Mouse (Mus musculus) forebrain, embryonic 15.5 days (tissue): ENCODE measurements around the gene Map3k4. TPM values are rescaled to one million over a fixed set of nuclear protein-coding genes. Genes with fewer than 3 reads are reported as not detected.

Experiments
- ATAC-seq: fragments of 200-750 bp; cut with Nextera tagmentation; replicated peaks from 2 replicates; pipeline ENCODE4 v1.8.0; 2017; ENCODE audit warnings: mild to moderate bottlenecking, moderate TSS enrichment, moderate library complexity
- H3K27ac ChIP-seq: fragments of 300-500 bp; sonication (generic); replicated peaks from 2 replicates; pipeline ENCODE4 v1.5.1; 2015; ENCODE audit warnings: mild to moderate bottlenecking, inconsistent platforms
- H3K27me3 ChIP-seq: fragments of 300-500 bp; sonication (generic); 2 replicates; pipeline ENCODE4 v1.6.1; 2015; ENCODE audit warnings: inconsistent platforms
- H3K36me3 ChIP-seq: fragments of 300-500 bp; sonication (generic); 2 replicates; pipeline ENCODE4 v1.6.1; 2015; ENCODE audit warnings: mild to moderate bottlenecking, inconsistent platforms
- H3K4me1 ChIP-seq: fragments of 300-500 bp; sonication (generic); 2 replicates; pipeline ENCODE4 v1.6.1; 2015; ENCODE audit warnings: inconsistent platforms
- H3K4me2 ChIP-seq: fragments of 300-500 bp; sonication (generic); replicated peaks from 2 replicates; pipeline ENCODE4 v1.6.1; 2015; ENCODE audit warnings: mild to moderate bottlenecking, inconsistent platforms
- H3K4me3 ChIP-seq: fragments of 300-500 bp; sonication (generic); 2 replicates; pipeline ENCODE4 v1.5.1; 2015; ENCODE audit warnings: mild to moderate bottlenecking, inconsistent platforms
- H3K9ac ChIP-seq: fragments of 300-500 bp; sonication (generic); replicated peaks from 2 replicates; pipeline ENCODE4 v1.6.1; 2015; ENCODE audit warnings: mild to moderate bottlenecking, inconsistent platforms
- H3K9me3 ChIP-seq: fragments of 300-500 bp; sonication (generic); 2 replicates; pipeline ENCODE4 v1.6.1; 2016; ENCODE audit warnings: inconsistent platforms
- WGBS: fragments of 180-500 bp; shearing (Covaris S2); methylation state at CpG from one replicate; pipeline ENCODE4 v1.1.7; 2015; ENCODE audit warnings: mixed read lengths; 5-methylcytosine and 5-hydroxymethylcytosine counted together
- polyA plus RNA-seq: library from polyadenylated mRNA; unstranded; fragments of >200 nt; fragmentation: Nextera tagmentation; extraction: Ambion mirVana; gene quantifications from 2 replicates; pipeline ENCODE4 v1.2.1, GENCODE M21; 2015

Gene Map3k4
- polyA plus RNA-seq, 1 experiment from 2014 or later, result 47.3 TPM

DNA sequence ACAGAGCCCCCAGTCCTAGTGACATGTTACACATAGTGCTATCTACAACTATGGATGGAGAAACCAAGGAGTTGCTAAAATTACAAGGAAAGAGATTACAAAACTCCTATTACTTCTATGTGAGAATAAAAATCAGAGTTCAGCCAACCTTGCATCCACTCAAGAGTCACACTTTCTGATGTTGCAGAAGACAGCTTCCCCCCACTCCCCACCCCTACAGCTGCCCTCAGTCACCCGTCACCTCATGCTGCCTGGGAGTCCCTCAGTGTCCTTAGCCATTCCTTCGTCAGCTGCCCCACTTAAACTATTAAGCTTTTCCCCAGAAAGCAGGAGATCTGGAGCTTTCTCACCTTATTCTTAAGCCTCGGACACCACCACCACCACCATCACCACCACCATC lies 54.3 kb downstream of the Map3k4 start:
- peaks cover 25% of the 10 kb centered on the region for H3K4me1 ChIP-seq
- H3K4me3 ChIP-seq, result no peak overlapping the region
- WGBS, result 96% methylated on average over 3 of the region's 3 CpGs
- no peak overlapping the region for H3K27ac ChIP-seq
- H3K9ac ChIP-seq, result no peak overlapping the region
- no peak overlapping the region for H3K4me2 ChIP-seq
- no peaks in the 10 kb centered on the region for H3K27me3 ChIP-seq
- peaks cover 6% of the 10 kb centered on the region; the same call in 1 of the 2 replicates for H3K36me3 ChIP-seq
- ATAC-seq, result no peak
- H3K9me3 ChIP-seq, result no peaks in the 10 kb centered on the region

DNA sequence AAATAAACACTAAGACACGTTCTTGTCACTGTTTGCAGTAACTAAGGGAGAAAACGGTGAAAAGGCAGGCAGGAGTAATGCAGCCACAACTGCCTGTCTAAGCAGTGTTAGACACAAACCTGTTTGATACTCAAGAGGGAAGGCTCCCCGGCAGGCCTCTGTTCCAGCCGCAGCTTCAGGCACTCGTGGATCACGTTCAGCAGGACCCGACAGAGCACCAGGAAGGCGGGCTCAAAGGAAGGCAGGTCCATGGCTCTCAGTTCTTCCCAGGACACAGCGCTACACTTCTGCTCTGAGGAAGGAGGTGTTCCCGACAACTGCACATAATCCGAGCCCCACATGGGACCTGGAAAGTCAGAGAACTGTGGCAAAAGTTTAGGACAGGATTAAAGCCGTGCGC lies 54.8 kb downstream of the Map3k4 start:
- Histone ChIP-seq H3K9me3 (no peaks in the 10 kb centered on the region), H3K9ac (no peak overlapping the region), H3K27ac (no peak overlapping the region), H3K4me2 (no peak overlapping the region), H3K4me3 (no peak overlapping the region), H3K4me1 (peaks cover 25% of the 10 kb centered on the region), H3K36me3 (peaks cover 9% of the 10 kb centered on the region; the same call in 1 of the 2 replicates), H3K27me3 (no peaks in the 10 kb centered on the region)
- WGBS, result 89% methylated on average over 13 of the region's 13 CpGs
- no peak for ATAC-seq

DNA sequence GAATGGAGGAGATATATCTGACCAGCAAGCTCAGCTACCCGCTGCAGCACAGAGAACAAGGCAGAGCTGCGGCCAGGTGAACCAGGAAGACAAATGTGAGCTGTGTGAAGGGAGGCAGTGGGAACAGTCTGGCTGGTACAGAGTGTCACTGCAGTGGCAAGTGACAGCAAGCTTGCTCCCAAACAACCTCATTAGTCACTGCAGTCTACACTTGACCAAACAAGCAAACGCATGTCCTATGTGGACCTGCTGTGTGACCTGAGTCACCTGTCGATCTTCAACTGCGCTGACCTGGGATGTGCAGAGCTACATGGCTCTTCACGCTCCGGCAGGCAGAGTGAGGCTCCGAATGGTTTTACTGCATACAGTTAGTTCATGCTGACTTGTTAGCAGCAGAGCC lies 55.7 kb downstream of the Map3k4 start:
- no peak for ATAC-seq
- H3K4me2 ChIP-seq, result no peak overlapping the region
- no peaks in the 10 kb centered on the region for H3K9me3 ChIP-seq
- no peak overlapping the region for H3K9ac ChIP-seq
- 94% methylated on average over 8 of the region's 8 CpGs for WGBS
- no peaks in the 10 kb centered on the region for H3K27me3 ChIP-seq
- H3K4me3 ChIP-seq, result no peak overlapping the region
- H3K36me3 ChIP-seq, result peaks cover 9% of the 10 kb centered on the region; the same call in 1 of the 2 replicates
- H3K4me1 ChIP-seq, result peaks cover 20% of the 10 kb centered on the region
- H3K27ac ChIP-seq, result no peak overlapping the region

GRCm38 (mm10) chr17:12261887-12262286 lies 56.7 kb downstream of the Map3k4 start:
- WGBS, result 79% methylated on average over 2 of the region's 2 CpGs
- no peak overlapping the region for H3K27ac ChIP-seq
- ATAC-seq, result no peak

GRCm38 (mm10) chr17:12261376-12261775 lies 57.2 kb downstream of the Map3k4 start:
- no peak for ATAC-seq
- no peak overlapping the region for H3K4me2 ChIP-seq
- H3K36me3 ChIP-seq, result peaks cover 19% of the 10 kb centered on the region; the same call in 1 of the 2 replicates
- no peak overlapping the region for H3K4me3 ChIP-seq
- peaks cover 7% of the 10 kb centered on the region for H3K4me1 ChIP-seq
- no peak overlapping the region for H3K9ac ChIP-seq
- H3K9me3 ChIP-seq, result no peaks in the 10 kb centered on the region
- 91% methylated on average over 7 of the region's 7 CpGs for WGBS
- H3K27ac ChIP-seq, result no peak overlapping the region
- no peaks in the 10 kb centered on the region for H3K27me3 ChIP-seq

More at GRCm38 (mm10) chr17:12261887-12262286, 56.7 kb downstream of the Map3k4 start:
- H3K36me3 ChIP-seq, result peaks cover 15% of the 10 kb centered on the region; the same call in 1 of the 2 replicates
- H3K27me3 ChIP-seq, result no peaks in the 10 kb centered on the region
- H3K4me2 ChIP-seq, result no peak overlapping the region
- peaks cover 12% of the 10 kb centered on the region for H3K4me1 ChIP-seq
- H3K4me3 ChIP-seq, result no peak overlapping the region
- no peaks in the 10 kb centered on the region for H3K9me3 ChIP-seq
- H3K9ac ChIP-seq, result no peak overlapping the region

DNA sequence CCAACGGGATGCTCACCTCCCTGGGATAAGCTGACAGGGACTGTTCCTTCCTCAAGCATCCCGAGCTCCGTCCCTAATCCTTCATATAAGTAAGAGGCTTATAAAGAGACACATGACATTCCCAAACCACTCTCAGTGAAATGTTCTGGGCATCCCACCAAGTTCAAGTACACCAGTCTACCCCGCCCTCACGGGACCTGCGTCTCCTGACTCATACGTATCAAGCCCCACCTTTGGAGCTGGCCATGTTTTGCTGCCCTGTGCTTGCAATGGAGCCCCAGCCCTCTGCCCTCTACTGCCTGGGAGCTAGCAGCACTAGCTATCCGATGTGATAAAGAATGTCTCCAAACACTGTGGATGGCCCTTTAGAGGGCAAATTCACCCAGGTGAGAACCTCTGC lies 58.6 kb downstream of the Map3k4 start:
- Histone ChIP-seq H3K4me1 (no peaks in the 10 kb centered on the region), H3K4me2 (no peak overlapping the region), H3K9me3 (no peaks in the 10 kb centered on the region), H3K27me3 (no peaks in the 10 kb centered on the region), H3K27ac (no peak overlapping the region), H3K4me3 (no peak overlapping the region), H3K36me3 (peaks cover 27% of the 10 kb centered on the region; the same call in 1 of the 2 replicates), H3K9ac (no peak overlapping the region)
- no peak for ATAC-seq
- 94% methylated on average over 8 of the region's 8 CpGs for WGBS

GRCm38 (mm10) chr17:12258517-12258916 lies 60.1 kb downstream of the Map3k4 start:
- no peak overlapping the region for H3K9ac ChIP-seq
- H3K4me3 ChIP-seq, result no peak overlapping the region
- no peak overlapping the region for H3K4me2 ChIP-seq
- peaks cover 41% of the 10 kb centered on the region for H3K36me3 ChIP-seq
- no peaks in the 10 kb centered on the region for H3K9me3 ChIP-seq
- no peaks in the 10 kb centered on the region for H3K27me3 ChIP-seq
- 64% methylated on average over 6 of the region's 6 CpGs for WGBS
- no peak for ATAC-seq
- no peak overlapping the region for H3K27ac ChIP-seq
- H3K4me1 ChIP-seq, result no peaks in the 10 kb centered on the region

DNA sequence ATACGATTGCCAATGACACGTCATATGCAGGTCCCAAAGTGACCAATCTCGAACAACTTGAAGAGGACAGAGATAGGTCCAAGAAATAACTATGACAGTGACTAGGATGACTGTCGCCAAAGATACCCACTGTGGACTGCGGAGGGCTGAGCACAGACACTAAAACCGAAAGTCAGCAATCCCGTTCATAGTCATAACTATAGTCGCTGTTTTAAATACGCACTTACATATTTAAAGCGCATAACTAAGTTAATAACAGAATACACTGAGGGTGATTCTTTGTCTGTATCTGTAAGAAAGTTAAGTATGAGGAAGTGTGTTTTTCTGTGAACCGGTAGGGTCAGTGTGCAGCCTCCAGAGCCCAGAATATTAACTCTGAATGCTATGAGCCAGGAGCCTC lies 62.5 kb downstream of the Map3k4 start:
- no peak overlapping the region for H3K27ac ChIP-seq
- ATAC-seq, result no peak
- H3K27me3 ChIP-seq, result no peaks in the 10 kb centered on the region
- WGBS, result 97% methylated on average over 11 of the region's 11 CpGs
- H3K4me1 ChIP-seq, result no peaks in the 10 kb centered on the region
- H3K4me3 ChIP-seq, result no peak overlapping the region
- no peak overlapping the region for H3K4me2 ChIP-seq
- H3K9ac ChIP-seq, result no peak overlapping the region
- peaks cover 61% of the 10 kb centered on the region for H3K36me3 ChIP-seq
- no peaks in the 10 kb centered on the region for H3K9me3 ChIP-seq

DNA sequence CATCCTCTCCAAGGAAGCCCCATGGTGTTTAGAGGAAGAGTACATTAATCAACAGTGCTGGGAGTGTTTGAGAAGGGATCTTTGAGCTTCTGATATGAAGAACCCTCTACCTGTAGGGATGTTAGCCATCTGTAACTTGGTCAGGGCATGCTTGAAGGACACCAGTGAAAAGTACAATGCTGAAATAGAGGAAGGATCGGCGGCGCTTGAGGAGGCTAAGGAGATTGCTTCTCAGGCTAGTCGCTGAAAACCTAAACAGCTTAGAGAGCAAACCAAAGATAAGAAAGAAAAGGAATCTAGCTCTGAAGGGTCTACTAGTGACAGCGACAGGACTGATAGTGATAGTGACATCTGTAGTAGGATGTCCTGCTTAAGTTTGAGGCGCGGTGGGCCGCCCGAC lies 68.0 kb downstream of the Map3k4 start:
- no peaks in the 10 kb centered on the region for H3K9me3 ChIP-seq
- 95% methylated on average over 9 of the region's 9 CpGs for WGBS
- no peak overlapping the region for H3K27ac ChIP-seq
- no peaks in the 10 kb centered on the region for H3K4me1 ChIP-seq
- no peak overlapping the region for H3K9ac ChIP-seq
- H3K4me3 ChIP-seq, result no peak overlapping the region
- H3K36me3 ChIP-seq, result peaks cover 62% of the 10 kb centered on the region
- ATAC-seq, result no peak
- no peak overlapping the region for H3K4me2 ChIP-seq
- H3K27me3 ChIP-seq, result no peaks in the 10 kb centered on the region

GRCm38 (mm10) chr17:12249783-12250504 lies 68.7 kb downstream of the Map3k4 start:
- Histone ChIP-seq H3K4me1 (no peaks in the 10 kb centered on the region), H3K4me3 (no peak overlapping the region), H3K27ac (no peak overlapping the region), H3K9ac (no peak overlapping the region), H3K4me2 (no peak overlapping the region), H3K36me3 (peaks cover 63% of the 10 kb centered on the region), H3K27me3 (no peaks in the 10 kb centered on the region), H3K9me3 (no peaks in the 10 kb centered on the region)
- 97% methylated on average over 19 of the region's 19 CpGs for WGBS
- ATAC-seq, result no peak

DNA sequence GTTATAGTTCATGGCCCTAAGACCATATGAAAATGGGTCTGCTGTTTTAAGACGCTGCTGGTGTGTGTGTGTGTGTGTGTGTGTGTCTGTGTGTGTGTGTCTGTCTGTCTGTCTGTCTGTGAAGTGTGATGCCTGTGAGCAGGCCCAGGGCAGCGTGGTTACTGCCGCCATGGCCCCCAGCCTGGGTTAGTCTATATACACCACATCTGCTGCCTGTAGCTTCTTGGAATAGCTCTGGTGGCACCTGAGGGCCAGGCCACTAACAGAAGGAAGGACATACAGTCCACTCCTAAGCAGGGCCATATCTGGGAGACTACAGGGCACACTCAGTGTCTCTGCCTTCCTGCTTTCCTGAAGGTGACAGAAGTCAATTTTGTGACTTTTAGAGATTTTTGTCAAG lies 77.9 kb downstream of the Map3k4 start:
- WGBS, result 98% methylated on average over 3 of the region's 3 CpGs
- Histone ChIP-seq H3K4me1 (no peaks in the 10 kb centered on the region), H3K9ac (no peak overlapping the region), H3K36me3 (peaks cover 22% of the 10 kb centered on the region), H3K4me2 (no peak overlapping the region), H3K9me3 (no peaks in the 10 kb centered on the region), H3K27ac (no peak overlapping the region), H3K27me3 (no peaks in the 10 kb centered on the region), H3K4me3 (no peak overlapping the region)
- no peak for ATAC-seq

- Histone ChIP-seq H3K9ac (no peak overlapping the region), H3K9me3 (no peaks in the 10 kb centered on the region), H3K4me2 (no peak overlapping the region), H3K4me3 (no peak overlapping the region), H3K36me3 (peaks cover 52% of the 10 kb centered on the region), H3K4me1 (peaks cover 6% of the 10 kb centered on the region; the same call in 1 of the 2 replicates), H3K27me3 (no peaks in the 10 kb centered on the region), H3K27ac (no peak overlapping the region)
- 95% methylated on average over 6 of the region's 6 CpGs for WGBS
- ATAC-seq, result no peak
These were observed 85.9 kb downstream of the Map3k4 start for GRCm38 (mm10) chr17:12232724-12233123.

DNA sequence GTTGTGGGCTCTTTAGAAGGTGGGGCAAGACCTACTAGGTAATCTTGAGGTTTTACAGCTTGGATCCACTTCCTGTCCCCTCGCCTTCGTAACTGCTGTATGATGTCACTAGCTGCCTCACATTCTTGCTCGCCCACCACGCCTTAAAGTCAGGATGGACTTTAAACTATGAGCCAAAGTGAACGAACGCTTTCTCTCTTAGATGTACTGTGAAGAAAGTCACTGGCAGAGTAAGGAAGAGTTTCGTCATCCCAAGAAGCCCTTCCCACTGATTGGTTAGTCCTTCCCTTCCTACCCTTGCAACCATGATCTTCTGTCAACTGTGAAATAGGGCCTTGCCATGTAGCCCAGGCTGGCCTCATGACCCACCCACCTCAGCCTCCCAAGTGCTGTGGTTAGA lies 87.5 kb downstream of the Map3k4 start:
- Histone ChIP-seq H3K36me3 (peaks cover 56% of the 10 kb centered on the region), H3K9ac (no peak overlapping the region), H3K4me2 (no peak overlapping the region), H3K27me3 (no peaks in the 10 kb centered on the region), H3K27ac (0 out of 2 replicates have a peak overlapping the region, but pooled peaks have one; percentile 50), H3K4me1 (peaks cover 6% of the 10 kb centered on the region; the same call in 1 of the 2 replicates), H3K9me3 (no peaks in the 10 kb centered on the region), H3K4me3 (no peak overlapping the region)
- ATAC-seq, result no peak
- WGBS, result 93% methylated on average over 7 of the region's 7 CpGs
